ENCODE assay signal across 33 mouse cellular contexts in genomic region chr4:129381148-129381547, GRCm38 (mm10). TPM values are rescaled to one million over a fixed set of nuclear protein-coding genes. Genes with fewer than 3 reads are reported as not detected.
DNase-seq lines count a peak whose midpoint lies in the region; ATAC-seq lines count a peak whose summit lies in the region.
"Had no signal": no experiment of that assay in that cellular context is flagged by ENCODE, and none has a peak within 500 bp of the region (broad histone marks: within the 10 kb centered on the region; RNA-seq: fewer than 3 reads in every experiment).

No protein-coding gene starts in this region.

- no peaks in the 10 kb centered on the region for H3K4me1 ChIP-seq in heart, embryonic 11.5 days (ENCODE audit: control insufficient read depth, insufficient read depth, low read length)
- H3K4me1 ChIP-seq: heart, embryonic 12.5 days had no signal

- DNase-seq in frontal cortex, postnatal 14 days (ENCODE audit: low spot score in 2 of 2), result no peak
- DNase-seq in ES-CJ7 (ENCODE audit: low read depth, low spot score), result peak; percentile 93
- DNase-seq in ZHBTc4 (ENCODE audit: low read depth, low spot score), result peak; percentile 92
- no peak for DNase-seq in T-cell, adult 2 months (ENCODE audit: low spot score)
- DNase-seq in natural killer cell, adult 2 months (ENCODE audit: low spot score in 2 of 2), result no peak
- DNase-seq: adrenal gland, adult 2 months; adrenal gland, postnatal 14 days; cerebellum, adult 11-12 months; cerebellum, adult 8-10 months; cerebellum, postnatal 10 days; cerebellum, postnatal 36 days; embryo, embryonic 11 days; gastrocnemius, adult 2 months; gastrocnemius, postnatal 14 days; heart, adult 11 months; heart, postnatal 10 days; heart, postnatal 36 days had no signal

- 68% methylated on average over 8 of the region's 8 CpGs for WGBS in heart, embryonic 11.5 days (ENCODE audit: insufficient replicate concordance)

- H3K36me3 ChIP-seq in heart, embryonic 11.5 days (ENCODE audit: control insufficient read depth, insufficient read depth, low read length), result no peaks in the 10 kb centered on the region
- H3K36me3 ChIP-seq: embryonic facial prominence, embryonic 10.5 days; embryonic facial prominence, embryonic 13.5 days; forebrain, embryonic 12.5 days; forebrain, embryonic 15.5 days; G1E; heart, embryonic 12.5 days; heart, embryonic 15.5 days; hindbrain, embryonic 10.5 days; hindbrain, embryonic 13.5 days had no signal

- H3K9me3 ChIP-seq in heart, embryonic 11.5 days (replicated peaks; ENCODE audit: control insufficient read depth, low read length), result no peaks in the 10 kb centered on the region
- H3K9me3 ChIP-seq: embryonic facial prominence, embryonic 13.5 days; forebrain, embryonic 12.5 days; forebrain, embryonic 15.5 days; G1E; heart, embryonic 12.5 days; heart, embryonic 15.5 days; hindbrain, embryonic 10.5 days; hindbrain, embryonic 13.5 days had no signal

- ATAC-seq in frontal cortex, adult (ENCODE audit: low TSS enrichment), result peak; percentile 60; the same call in 1 of the 2 replicates
- no peak for ATAC-seq in heart, embryonic 11.5 days (replicated peaks; ENCODE audit: insufficient number of reproducible peaks, low FRiP score, low TSS enrichment)
- ATAC-seq: forebrain, embryonic 15.5 days; hindbrain, postnatal 0 days; inflammation-experienced regulatory T-cells, adult 6 months; intestine, embryonic 16.5 days; Patski had no signal

- H3K27ac ChIP-seq in heart, embryonic 11.5 days (ENCODE audit: low read depth, low read length), result no peak overlapping the region
- H3K27ac ChIP-seq: embryonic facial prominence, embryonic 10.5 days; embryonic facial prominence, embryonic 13.5 days; forebrain, embryonic 12.5 days; forebrain, embryonic 15.5 days; gastrocnemius, adult 2 months; heart, embryonic 15.5 days; hindbrain, embryonic 10.5 days; hindbrain, embryonic 13.5 days; hindbrain, postnatal 0 days had no signal

- no peaks in the 10 kb centered on the region for H3K27me3 ChIP-seq in heart, embryonic 11.5 days (ENCODE audit: control insufficient read depth, insufficient read depth, low read length)
- H3K27me3 ChIP-seq: forebrain, embryonic 15.5 days; Patski had no signal

- H3K4me3 ChIP-seq in heart, embryonic 11.5 days (ENCODE audit: low read depth, low read length), result no peak overlapping the region
- H3K4me3 ChIP-seq: embryonic facial prominence, embryonic 10.5 days; embryonic facial prominence, embryonic 13.5 days; erythroblast, embryonic 14.5 days; forebrain, embryonic 12.5 days; forebrain, embryonic 15.5 days; gastrocnemius, adult 2 months; heart, embryonic 12.5 days; heart, embryonic 15.5 days; hindbrain, embryonic 10.5 days; hindbrain, embryonic 13.5 days had no signal

- no peak overlapping the region for H3K4me2 ChIP-seq in heart, embryonic 11.5 days
- H3K4me2 ChIP-seq: embryonic facial prominence, embryonic 13.5 days; forebrain, embryonic 12.5 days; forebrain, embryonic 15.5 days; heart, embryonic 12.5 days; heart, embryonic 15.5 days; hindbrain, embryonic 13.5 days had no signal

- H3K9ac ChIP-seq in heart, embryonic 11.5 days (ENCODE audit: low read depth, low read length), result no peak overlapping the region
- H3K9ac ChIP-seq: embryonic facial prominence, embryonic 13.5 days; forebrain, embryonic 12.5 days; forebrain, embryonic 15.5 days; heart, embryonic 12.5 days; heart, embryonic 15.5 days; hindbrain, embryonic 13.5 days had no signal

RNA-seq across cellular contexts. Expression of gene Zbtb8a, which starts 3.2 kb away (rescaled TPM):
- polyA plus RNA-seq in heart, embryonic 11.5 days (2014; fragmentation: Nextera tagmentation; extraction: Ambion mirVana), result 7.7 and 7.9 TPM in 2 replicates

RNA-seq across cellular contexts. Expression of gene Zbtb8os, which starts 45.7 kb away (rescaled TPM):
- polyA plus RNA-seq in heart, embryonic 11.5 days (2014; fragmentation: Nextera tagmentation; extraction: Ambion mirVana), result 54.4 and 56.5 TPM in 2 replicates

RNA-seq across cellular contexts. Expression of gene Rbbp4, which starts 46.0 kb away (rescaled TPM):
- 319 and 337 TPM in 2 replicates for polyA plus RNA-seq in heart, embryonic 11.5 days (2014; fragmentation: Nextera tagmentation; extraction: Ambion mirVana)

RNA-seq across cellular contexts. Expression of gene Zbtb8b, which starts 59.5 kb away (rescaled TPM):
- 5.5 and 5.8 TPM in 2 replicates for polyA plus RNA-seq in heart, embryonic 11.5 days (2014; fragmentation: Nextera tagmentation; extraction: Ambion mirVana)
- polyA plus RNA-seq: adrenal gland, adult 2 months; erythroblast, embryonic 14.5 days; G1E; inflammation-experienced regulatory T-cells, adult 6 months had no signal

Comparison
In these comparisons a context has a peak if more than half of its experiments do, and no peak if none do; other contexts are left out.
1. DNase-seq: peak in ES-CJ7 (single experiment) and ZHBTc4 (single experiment); none in frontal cortex, postnatal 14 days (0 of 2), T-cell, adult 2 months (single experiment) and natural killer cell, adult 2 months (0 of 2).